ENCODE assay signal across 11 mouse cellular contexts in the genomic region with DNA sequence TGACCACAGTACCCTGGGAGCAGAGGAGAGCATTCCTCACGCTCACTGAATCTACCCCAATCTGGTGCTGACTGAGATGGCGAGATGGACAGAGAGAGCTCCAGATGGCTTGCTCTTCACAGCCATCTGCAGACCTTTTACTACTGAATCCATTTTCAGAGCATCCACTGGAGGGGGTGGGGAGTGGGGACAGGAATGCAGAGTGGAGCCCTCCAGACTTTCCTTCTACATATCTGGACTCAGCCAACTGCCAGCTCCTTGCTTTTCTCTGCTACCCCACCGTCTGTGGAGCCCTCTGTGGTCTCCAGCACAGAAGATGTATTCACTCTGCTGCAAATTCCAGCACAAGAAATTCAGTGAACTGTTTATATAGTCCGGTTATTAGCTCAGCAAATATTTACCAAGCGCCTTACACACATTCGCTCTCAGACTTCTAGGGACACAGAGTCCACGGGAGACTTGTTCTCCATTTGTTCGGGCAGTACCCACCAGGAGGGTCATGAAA. TPM values are rescaled to one million over a fixed set of nuclear protein-coding genes. Genes with fewer than 3 reads are reported as not detected.
A peak's percentile ranks its signal among the peaks of the same experiment; 100 is the strongest.
DNase-seq lines count a peak whose midpoint lies in the region; ATAC-seq and TF ChIP-seq lines count a peak whose summit lies in the region.
"Had no signal": no experiment of that assay in that cellular context is flagged by ENCODE, and none has a peak within 500 bp of the region (broad histone marks: within the 10 kb centered on the region; RNA-seq: fewer than 3 reads in every experiment).

No protein-coding gene starts in this region.

- H3K27me3 ChIP-seq in midbrain, embryonic 13.5 days, result no peaks in the 10 kb centered on the region
- H3K27me3 ChIP-seq in midbrain, embryonic 10.5 days (ENCODE audit: low read depth, poor library complexity, severe bottlenecking), result no peaks in the 10 kb centered on the region
- H3K27me3 ChIP-seq in intestine, embryonic 16.5 days (replicated peaks; ENCODE audit: control insufficient read depth, insufficient read depth, low read length), result no peaks in the 10 kb centered on the region

- H3K27ac ChIP-seq in midbrain, embryonic 13.5 days, result peak overlapping the region; percentile 21; the same call in 1 of the 2 replicates
- no peak overlapping the region; the same call in 1 of the 2 replicates for H3K27ac ChIP-seq in midbrain, embryonic 10.5 days (replicated peaks)
- peak overlapping the region; percentile 62; the same call in 1 of the 2 replicates for H3K27ac ChIP-seq in intestine, embryonic 16.5 days (ENCODE audit: low read length)
- H3K27ac ChIP-seq in left cerebral cortex, adult 2 months, result no peak overlapping the region
- H3K27ac ChIP-seq: kidney, postnatal 0 days; liver, embryonic 14.5 days had no signal

- WGBS in midbrain, embryonic 13.5 days, result 85% methylated on average over 8 of the region's 8 CpGs
- WGBS in midbrain, embryonic 10.5 days, result 89% methylated on average over 8 of the region's 8 CpGs
- WGBS in intestine, embryonic 16.5 days, result 46% methylated on average over 8 of the region's 8 CpGs

- H3K4me2 ChIP-seq in midbrain, embryonic 13.5 days (replicated peaks), result no peak overlapping the region
- H3K4me2 ChIP-seq in intestine, embryonic 16.5 days (ENCODE audit: low read depth, low read length), result no peak overlapping the region

- intact Hi-C loops in heart, postnatal 14 days (cut with DNase I), result no loop called here
- intact Hi-C loops in left cerebral cortex, adult 2 months (cut with DNase I), result no loop called here

- 0 out of 2 replicates have a peak, but pooled peaks cover 3% of the 10 kb centered on the region for H3K9me3 ChIP-seq in midbrain, embryonic 13.5 days
- H3K9me3 ChIP-seq in midbrain, embryonic 10.5 days (replicated peaks), result no peaks in the 10 kb centered on the region
- H3K9me3 ChIP-seq in intestine, embryonic 16.5 days (ENCODE audit: control insufficient read depth, low read length), result no peaks in the 10 kb centered on the region

- no peak for TF ChIP-seq CTCF in left cerebral cortex, adult 2 months (IDR thresholded peaks at IDR 0.05)

- no peak for ATAC-seq in midbrain, embryonic 13.5 days
- ATAC-seq in intestine, embryonic 16.5 days, result peak; percentile 79

- H3K4me3 ChIP-seq in midbrain, embryonic 13.5 days (replicated peaks), result no peak overlapping the region
- no peak overlapping the region for H3K4me3 ChIP-seq in midbrain, embryonic 10.5 days
- no peak overlapping the region for H3K4me3 ChIP-seq in intestine, embryonic 16.5 days (ENCODE audit: low read length)
- no peak overlapping the region for H3K4me3 ChIP-seq in left cerebral cortex, adult 2 months

- no peak overlapping the region for H3K9ac ChIP-seq in midbrain, embryonic 13.5 days (replicated peaks)
- H3K9ac ChIP-seq in intestine, embryonic 16.5 days (ENCODE audit: low read depth, low read length), result peak overlapping the region; percentile 1; the same call in 1 of the 2 replicates
- H3K9ac ChIP-seq: liver, embryonic 14.5 days had no signal

- peaks cover 5% of the 10 kb centered on the region; the same call in 1 of the 2 replicates for H3K4me1 ChIP-seq in midbrain, embryonic 13.5 days (replicated peaks)
- peaks cover 14% of the 10 kb centered on the region for H3K4me1 ChIP-seq in midbrain, embryonic 10.5 days
- peaks cover 15% of the 10 kb centered on the region for H3K4me1 ChIP-seq in intestine, embryonic 16.5 days (ENCODE audit: control insufficient read depth, insufficient read depth, low read length)

- DNase-seq in heart, adult 11 months, result peak; percentile 63
- DNase-seq in heart, postnatal 14 days, result no peak
- DNase-seq in midbrain, embryonic 10.5 days (ENCODE audit: low spot score), result no peak
- DNase-seq in yolk sac, embryonic 10.5 days (ENCODE audit: low spot score), result peak; percentile 54
- no peak for DNase-seq in left cerebral cortex, adult 2 months (ENCODE audit: extremely low spot score in 1 of 2, low spot score in 2 of 2)
- DNase-seq in thymus, postnatal 4 days, result no peak

- H3K36me3 ChIP-seq in midbrain, embryonic 13.5 days, result peaks cover 25% of the 10 kb centered on the region
- peaks cover 61% of the 10 kb centered on the region for H3K36me3 ChIP-seq in midbrain, embryonic 10.5 days
- peaks cover 4% of the 10 kb centered on the region; the same call in 1 of the 2 replicates for H3K36me3 ChIP-seq in intestine, embryonic 16.5 days (ENCODE audit: control insufficient read depth, insufficient read depth, low read length)

RNA-seq across cellular contexts. Expression of a gene that starts 32.3 kb away (rescaled TPM):
- total RNA-seq in heart, postnatal 14 days (2021), result 1 to 10 TPM; 6.9 to 7.6 TPM
- polyA plus RNA-seq in midbrain, embryonic 13.5 days (2015; fragmentation: Nextera tagmentation; extraction: Ambion mirVana), result 42.0 and 42.1 TPM in 2 replicates
- polyA plus RNA-seq in midbrain, embryonic 10.5 days (2016; fragmentation: Nextera tagmentation; extraction: Ambion mirVana), result 47.8 and 52.7 TPM in 2 replicates
- polyA plus RNA-seq in intestine, embryonic 16.5 days (2015; fragmentation: Nextera tagmentation; extraction: Ambion mirVana), result 33.0 and 34.0 TPM in 2 replicates
- 10 to 100 TPM; 18.3 to 21.7 TPM for total RNA-seq in left cerebral cortex, adult 2 months (2021)

RNA-seq across cellular contexts. Expression of a gene that starts 32.4 kb away (rescaled TPM):
- total RNA-seq in heart, postnatal 14 days (2021), result under 1 TPM in 1 of 2 experiments, not detected in 1; 0.24 TPM
- 0.31 TPM in 1 of 2 replicates, not detected in the other for polyA plus RNA-seq in midbrain, embryonic 13.5 days (2015; fragmentation: Nextera tagmentation; extraction: Ambion mirVana)
- 0.22 and 0.36 TPM in 2 replicates for polyA plus RNA-seq in midbrain, embryonic 10.5 days (2016; fragmentation: Nextera tagmentation; extraction: Ambion mirVana)
- not detected in 2 replicates for polyA plus RNA-seq in intestine, embryonic 16.5 days (2015; fragmentation: Nextera tagmentation; extraction: Ambion mirVana)
- 1 to 10 TPM in 1 of 2 experiments, under 1 TPM in 1; 0.70 to 1.1 TPM for total RNA-seq in left cerebral cortex, adult 2 months (2021)
- polyA plus RNA-seq: heart, embryonic 14.5 days had no signal

Comparison
In these comparisons a context has a peak if more than half of its experiments do, and no peak if none do; other contexts are left out.
1. DNase-seq: peak in heart, adult 11 months (single experiment) and yolk sac, embryonic 10.5 days (single experiment); none in heart, postnatal 14 days (0 of 2), midbrain, embryonic 10.5 days (single experiment), left cerebral cortex, adult 2 months (0 of 2) and thymus, postnatal 4 days (single experiment).
2. H3K27ac ChIP-seq: peak in midbrain, embryonic 13.5 days (single experiment) and intestine, embryonic 16.5 days (single experiment); none in midbrain, embryonic 10.5 days (single experiment) and left cerebral cortex, adult 2 months (single experiment).